ENCODE assay signal across 22 mouse cellular contexts in the genomic region with DNA sequence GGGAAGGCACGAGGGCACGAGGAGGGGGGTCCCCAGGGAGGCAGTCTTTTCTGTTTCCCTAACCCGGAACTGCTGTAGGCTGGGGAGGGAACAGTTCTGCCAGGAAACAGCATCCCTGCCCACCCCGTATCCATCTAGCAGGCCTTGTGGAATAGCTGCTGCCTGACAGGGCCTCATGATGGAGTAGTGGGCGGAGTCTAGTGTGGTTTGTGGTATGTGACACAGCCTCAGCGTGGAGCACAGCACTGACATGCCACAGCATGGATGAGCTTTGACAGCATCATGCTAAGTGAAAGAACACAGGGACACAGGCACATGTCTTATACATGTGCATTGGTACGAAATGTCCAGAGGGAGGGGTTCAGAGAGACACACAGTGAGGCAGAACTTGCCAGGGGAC. TPM values are rescaled to one million over a fixed set of nuclear protein-coding genes. Genes with fewer than 3 reads are reported as not detected.
A peak's percentile ranks its signal among the peaks of the same experiment; 100 is the strongest.
DNase-seq lines count a peak whose midpoint lies in the region; ATAC-seq lines count a peak whose summit lies in the region.
"Had no signal": no experiment of that assay in that cellular context is flagged by ENCODE, and none has a peak within 500 bp of the region (broad histone marks: within the 10 kb centered on the region; RNA-seq: fewer than 3 reads in every experiment).

No protein-coding gene starts in this region.

- H3K36me3 ChIP-seq in kidney, embryonic 15.5 days = peaks cover 15% of the 10 kb centered on the region
- H3K36me3 ChIP-seq: heart, embryonic 15.5 days; hindbrain, embryonic 12.5 days had no signal

- no peak overlapping the region for H3K4me2 ChIP-seq in kidney, embryonic 15.5 days
- H3K4me2 ChIP-seq: heart, embryonic 15.5 days; hindbrain, embryonic 12.5 days had no signal

- peak; percentile 60 for ATAC-seq in kidney, embryonic 15.5 days (replicated peaks; ENCODE audit: low FRiP score)
- ATAC-seq: forebrain, embryonic 16.5 days had no signal

- DNase-seq in kidney, postnatal 4 days = no peak
- peak; percentile 21 for DNase-seq in thymus, postnatal 0 days (ENCODE audit: low spot score)
- DNase-seq in thymus, postnatal 10 days (ENCODE audit: low spot score in 2 of 2) = no peak
- DNase-seq in embryo, embryonic 11 days = peak; percentile 33
- no peak for DNase-seq in urinary bladder, postnatal 36 days (ENCODE audit: low spot score in 2 of 2)
- DNase-seq in adrenal gland, postnatal 4 days (ENCODE audit: low spot score in 2 of 2) = no peak
- DNase-seq: adrenal gland, adult 8-10 months; cerebellum, adult 11 months; cerebellum, postnatal 25 days; heart, adult 18-20 months; liver; right cerebral cortex, postnatal 25 days had no signal

- no peak overlapping the region for H3K9ac ChIP-seq in kidney, embryonic 15.5 days
- H3K9ac ChIP-seq: heart, embryonic 15.5 days; hindbrain, embryonic 12.5 days had no signal

- H3K27me3 ChIP-seq in kidney, embryonic 15.5 days = no peaks in the 10 kb centered on the region
- H3K27me3 ChIP-seq: CH12.LX; heart, embryonic 15.5 days; hindbrain, embryonic 12.5 days had no signal

- no peaks in the 10 kb centered on the region for H3K9me3 ChIP-seq in kidney, embryonic 15.5 days (replicated peaks)
- H3K9me3 ChIP-seq: heart, embryonic 15.5 days; hindbrain, embryonic 12.5 days; midbrain, embryonic 10.5 days had no signal

- WGBS in kidney, embryonic 15.5 days = 49% methylated on average over 7 of the region's 7 CpGs

- H3K27ac ChIP-seq in kidney, embryonic 15.5 days = no peak overlapping the region
- H3K27ac ChIP-seq: heart, embryonic 15.5 days; hindbrain, embryonic 12.5 days; layer of hippocampus, adult 2 months; midbrain, embryonic 10.5 days had no signal

- H3K4me3 ChIP-seq in kidney, embryonic 15.5 days (replicated peaks) = no peak overlapping the region
- H3K4me3 ChIP-seq: heart, embryonic 15.5 days; hindbrain, embryonic 12.5 days; layer of hippocampus, adult 2 months; midbrain, embryonic 10.5 days had no signal

- peaks cover 19% of the 10 kb centered on the region for H3K4me1 ChIP-seq in kidney, embryonic 15.5 days

RNA-seq across cellular contexts. Expression of a gene that starts 30.1 kb away (rescaled TPM):
- 3.0 and 3.6 TPM in 2 replicates for polyA plus RNA-seq in kidney, embryonic 15.5 days (2015; fragmentation: Nextera tagmentation; extraction: Ambion mirVana)
- polyA plus RNA-seq in thymus, postnatal 0 days (2015; fragmentation: Nextera tagmentation; extraction: Ambion mirVana) = 10.4 and 11.1 TPM in 2 replicates
- total RNA-seq in adrenal gland, postnatal 4 days (2021) = 1 to 10 TPM; 1.8 TPM

RNA-seq across cellular contexts. Expression of a gene that starts 34.2 kb away (rescaled TPM):
- polyA plus RNA-seq in kidney, embryonic 15.5 days (2015; fragmentation: Nextera tagmentation; extraction: Ambion mirVana) = 15.3 and 19.2 TPM in 2 replicates
- polyA plus RNA-seq in thymus, postnatal 0 days (2015; fragmentation: Nextera tagmentation; extraction: Ambion mirVana) = 33.2 and 35.9 TPM in 2 replicates
- 10 to 100 TPM; 11.4 to 12.2 TPM for total RNA-seq in adrenal gland, postnatal 4 days (2021)

RNA-seq across cellular contexts. Expression of a gene that starts 39.6 kb away (rescaled TPM):
- 11.0 and 11.1 TPM in 2 replicates for polyA plus RNA-seq in kidney, embryonic 15.5 days (2015; fragmentation: Nextera tagmentation; extraction: Ambion mirVana)
- 8.0 and 11.3 TPM in 2 replicates for polyA plus RNA-seq in thymus, postnatal 0 days (2015; fragmentation: Nextera tagmentation; extraction: Ambion mirVana)
- 10 to 100 TPM; 36.8 to 37.2 TPM for total RNA-seq in adrenal gland, postnatal 4 days (2021)

RNA-seq across cellular contexts. Expression of a gene that starts 55.6 kb away (rescaled TPM):
- polyA plus RNA-seq in kidney, embryonic 15.5 days (2015; fragmentation: Nextera tagmentation; extraction: Ambion mirVana) = 0.26 TPM in 1 of 2 replicates, not detected in the other
- polyA plus RNA-seq in thymus, postnatal 0 days (2015; fragmentation: Nextera tagmentation; extraction: Ambion mirVana) = 0.58 and 0.60 TPM in 2 replicates
- not detected for total RNA-seq in adrenal gland, postnatal 4 days (2021)
- total RNA-seq: adrenal gland, adult 8-10 months; CH12.LX; gastrocnemius, adult 18-20 months; heart, adult 18-20 months; layer of hippocampus, adult 2 months; left cerebral cortex, postnatal 36 days; monocyte, adult 5-6 weeks had no signal
- polyA plus RNA-seq: forebrain, embryonic 16.5 days; heart, embryonic 15.5 days had no signal

Comparison
In these comparisons a context has a peak if more than half of its experiments do, and no peak if none do; other contexts are left out.
1. DNase-seq: peak in thymus, postnatal 0 days (single experiment) and embryo, embryonic 11 days (single experiment); none in kidney, postnatal 4 days (0 of 2), thymus, postnatal 10 days (0 of 2), urinary bladder, postnatal 36 days (0 of 2) and adrenal gland, postnatal 4 days (0 of 2).